Mouse (Mus musculus): Measurements from ENCODE around the gene Ubqln4.
"Not testable (repeated sequence)": the region's sequence is repeated elsewhere in the genome, so short reads cannot be mapped to it uniquely, and the experiment has no call there.

Gene Ubqln4

DNA sequence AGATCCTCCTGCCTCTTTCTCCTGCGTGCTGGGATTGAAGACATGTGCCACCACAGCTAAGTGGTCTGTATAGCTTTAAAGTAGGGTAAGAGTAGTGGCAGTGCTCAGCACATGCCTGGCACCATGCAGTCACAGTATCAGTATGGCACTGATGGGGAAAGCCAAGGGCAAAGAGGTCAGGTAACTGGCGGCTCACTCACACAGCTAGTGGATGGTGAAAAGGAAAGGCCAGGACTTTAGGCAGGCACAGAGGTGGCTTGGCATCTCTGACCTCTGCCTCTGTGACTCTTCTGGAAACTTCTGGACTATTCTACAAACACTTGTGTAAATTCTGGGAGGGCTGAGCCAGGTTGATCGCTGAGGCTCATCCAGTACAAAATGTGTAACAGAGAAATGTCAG lies 12.6 kb downstream of the Ubqln4 start:
- no peak for DNase-seq (ENCODE audit: low read depth, low spot score)

DNA sequence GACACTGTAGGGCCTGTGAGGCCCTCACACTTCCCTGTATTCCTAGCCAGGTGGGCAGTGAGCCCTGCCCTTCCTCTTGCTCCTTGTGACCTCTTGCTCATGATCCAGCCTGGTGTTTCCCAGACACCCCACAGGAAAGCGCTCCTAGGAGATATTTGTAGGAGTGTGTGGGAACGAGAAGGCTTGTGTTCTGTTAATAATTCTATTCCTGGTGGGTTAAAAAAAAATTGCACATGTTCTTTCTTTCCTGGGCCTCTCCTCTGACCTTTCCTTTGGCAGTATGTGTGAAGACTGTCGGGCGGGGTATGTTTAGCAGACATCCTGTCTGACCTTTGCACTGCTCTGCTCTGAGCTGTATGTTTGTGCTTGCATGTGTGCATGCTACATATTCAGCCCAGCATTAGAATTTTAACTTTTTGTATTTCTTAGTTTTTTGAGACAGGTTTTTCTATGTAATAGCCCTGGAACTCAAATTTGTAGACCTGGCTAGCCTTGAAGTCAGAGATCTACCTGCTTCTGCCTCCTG lies 13.0 kb downstream of the Ubqln4 start:
- no peak for DNase-seq (ENCODE audit: low read depth, low spot score)

DNA sequence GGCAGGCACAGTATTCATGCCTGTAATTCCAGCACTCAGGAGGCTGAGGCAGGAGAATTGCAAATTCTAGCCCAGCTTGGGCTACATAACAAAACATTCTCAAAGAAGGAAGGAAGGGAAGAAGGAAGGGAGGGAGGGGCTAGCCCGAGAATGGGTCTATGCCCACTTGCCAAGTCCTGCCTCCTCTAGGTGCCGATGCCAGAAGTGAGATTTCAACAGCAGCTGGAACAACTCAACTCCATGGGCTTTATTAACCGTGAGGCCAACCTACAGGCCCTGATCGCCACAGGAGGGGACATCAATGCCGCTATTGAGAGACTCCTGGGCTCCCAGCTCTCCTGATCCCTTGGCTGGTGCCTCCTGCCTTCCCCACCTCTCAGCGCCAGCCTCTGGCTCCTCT lies 14.3 kb downstream of the Ubqln4 start:
- DNase-seq (ENCODE audit: low read depth, low spot score) = peak; percentile 82

DNA sequence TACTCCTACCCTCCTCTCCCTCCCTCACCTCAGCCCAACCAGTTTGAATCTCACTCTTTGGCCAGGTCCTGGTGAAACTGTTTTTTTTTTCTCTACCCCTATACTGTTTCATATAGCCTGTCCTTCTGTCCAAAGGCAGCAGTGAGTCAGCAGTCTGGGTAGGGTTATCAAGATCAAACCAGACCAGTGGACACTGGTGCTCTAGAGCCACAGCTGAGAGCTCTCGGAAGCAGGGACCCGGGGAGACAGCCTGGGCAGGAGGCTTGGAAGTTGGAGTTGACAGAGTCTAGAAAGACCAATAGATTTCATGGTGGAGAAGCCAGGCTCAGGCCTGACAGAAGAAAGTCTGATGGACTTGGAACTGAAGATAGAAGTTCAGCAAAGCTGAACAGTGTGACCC lies 15.1 kb downstream of the Ubqln4 start:
- DNase-seq (ENCODE audit: low read depth, low spot score) = no peak

DNA sequence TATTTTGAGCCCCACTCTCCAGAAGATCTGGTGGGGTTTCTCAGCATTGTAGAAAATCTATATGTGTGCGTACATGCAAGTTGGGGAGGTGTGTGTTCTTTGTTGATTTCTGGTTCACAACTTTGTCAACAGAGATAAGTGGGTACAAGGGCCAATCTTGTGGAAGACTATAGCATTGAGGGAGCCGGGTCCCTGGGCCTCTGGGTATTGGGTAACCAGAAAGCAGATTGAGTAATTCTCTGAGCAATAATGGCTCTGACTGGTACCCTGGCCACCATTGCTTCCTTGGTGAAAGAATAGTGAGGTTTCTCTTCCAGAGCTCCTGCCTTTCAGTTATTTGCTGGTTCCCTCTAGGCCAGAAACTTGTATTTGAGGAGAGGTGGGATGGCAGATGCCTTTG lies 15.5 kb downstream of the Ubqln4 start:
- no peak for DNase-seq (ENCODE audit: low read depth, low spot score)

DNA sequence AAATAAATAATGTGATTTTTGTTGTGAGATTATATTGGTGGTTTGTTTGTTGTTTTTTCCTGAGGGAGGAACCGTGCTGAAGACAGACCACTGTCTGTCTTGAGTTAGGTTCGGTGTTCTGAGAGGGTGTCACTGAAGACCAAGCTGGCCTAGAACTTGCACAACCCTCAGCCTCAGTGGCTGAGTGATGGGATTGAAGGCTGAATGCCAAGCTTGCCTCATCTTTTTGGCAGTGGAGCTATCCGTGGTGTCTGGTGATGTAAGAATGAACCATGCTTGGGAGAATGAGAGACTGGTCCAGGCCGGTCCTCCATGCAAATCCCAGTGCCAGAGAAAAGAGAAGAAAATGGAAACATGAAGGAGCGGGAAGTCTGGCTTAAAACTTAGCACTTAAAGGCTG lies 16.1 kb downstream of the Ubqln4 start:
- peak; percentile 65 for DNase-seq (ENCODE audit: low read depth, low spot score)

DNA sequence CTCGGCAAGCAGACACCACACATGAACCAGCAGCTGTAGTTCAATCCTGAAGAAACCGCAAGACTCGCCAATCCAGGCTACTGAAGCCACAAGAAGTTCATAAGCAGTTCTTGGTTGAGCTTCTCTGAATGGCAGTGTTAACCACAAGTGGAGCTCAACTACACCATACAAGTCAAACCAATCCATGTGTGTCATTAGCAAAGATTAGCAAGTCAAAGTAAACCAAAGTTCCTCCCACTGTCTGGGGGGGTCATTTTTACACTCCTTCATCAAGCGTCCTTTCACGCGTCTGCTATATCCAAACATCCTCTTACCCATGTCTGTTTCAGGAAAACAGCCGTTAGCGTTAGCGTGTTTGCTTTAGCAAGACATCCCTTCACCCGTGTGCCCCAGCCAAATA lies 16.8 kb downstream of the Ubqln4 start:
- no peak for DNase-seq (ENCODE audit: low read depth, low spot score)

DNA sequence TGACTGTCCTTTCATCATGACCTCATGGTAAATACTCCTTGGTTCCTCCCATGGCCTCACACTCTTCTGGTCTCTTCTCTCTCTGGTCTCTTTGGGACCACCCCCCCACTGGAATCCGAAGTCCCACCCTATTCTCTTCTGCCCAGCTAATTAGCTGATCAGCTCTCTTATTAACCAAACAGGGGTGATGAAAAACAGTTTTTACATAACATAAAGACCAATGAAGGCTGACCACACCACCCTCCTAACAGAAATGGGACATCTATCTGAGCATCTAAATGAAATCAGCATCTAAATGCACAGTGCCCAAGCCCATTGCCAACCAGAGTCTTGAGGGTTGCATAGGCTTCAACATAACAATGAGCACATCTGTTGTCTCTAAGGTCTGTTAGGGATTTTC lies 18.3 kb downstream of the Ubqln4 start:
- DNase-seq (ENCODE audit: low read depth, low spot score) = peak; percentile 97

DNA sequence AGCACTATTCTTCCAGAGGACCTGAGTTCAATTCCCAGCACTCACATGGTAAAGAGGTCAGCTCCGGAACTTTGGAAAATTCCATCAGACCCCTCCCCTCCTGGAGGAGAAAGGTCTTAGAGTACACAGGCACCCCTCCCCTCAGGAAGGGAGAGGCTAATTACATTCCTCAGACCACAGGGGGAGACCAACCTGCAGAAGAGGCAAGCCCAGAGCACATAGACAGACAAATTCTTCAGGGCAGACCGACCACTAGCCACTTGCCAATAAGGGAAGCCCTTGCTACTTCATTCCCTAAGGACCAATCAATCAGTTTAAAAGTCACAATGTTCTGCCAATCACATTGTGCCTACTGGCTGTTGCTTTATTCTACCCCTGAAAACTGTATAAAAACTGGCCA lies 19.3 kb downstream of the Ubqln4 start:
- DNase-seq (ENCODE audit: low read depth, low spot score) = peak; percentile 98

DNA sequence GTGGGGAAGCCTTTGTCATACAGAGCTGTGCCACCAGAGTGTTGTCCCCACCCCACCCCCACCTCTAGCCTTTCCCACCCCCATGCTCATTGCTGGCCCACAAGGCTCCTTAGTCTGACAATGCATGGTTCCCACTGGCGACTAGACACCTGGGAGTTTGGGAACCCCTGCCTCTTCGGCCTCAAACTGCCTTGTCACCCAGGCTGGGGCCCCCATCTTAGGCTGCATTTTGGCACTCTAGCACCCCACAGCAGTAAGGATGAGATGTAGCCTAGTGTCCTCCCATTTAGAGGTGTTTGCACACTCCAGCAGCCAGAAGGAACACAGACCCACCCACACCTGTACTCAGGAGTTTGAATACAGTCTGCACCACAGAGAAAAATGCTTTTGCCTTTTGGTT lies 20.3 kb downstream of the Ubqln4 start:
- peak; percentile 71 for DNase-seq (ENCODE audit: low read depth, low spot score)

DNA sequence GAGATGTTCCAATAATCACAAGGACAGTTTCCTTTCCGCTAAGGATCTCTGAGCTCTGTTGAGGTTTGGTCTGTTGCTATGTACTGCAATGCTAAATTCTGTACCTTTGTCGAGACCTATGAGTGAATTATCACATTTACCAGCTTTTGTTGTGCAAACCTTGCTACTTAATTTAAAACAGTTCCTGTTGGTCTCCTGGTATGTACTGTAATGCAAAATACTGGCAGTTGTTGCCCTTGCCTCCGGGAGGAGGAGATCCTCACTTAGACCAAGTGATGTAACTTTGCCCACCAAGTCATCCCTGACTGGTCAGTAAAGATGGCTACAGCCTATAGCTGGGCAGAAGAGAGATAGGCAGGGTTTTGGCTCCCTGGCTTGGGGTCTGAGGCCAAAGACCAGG lies 22.0 kb downstream of the Ubqln4 start, which contains the start of gene Ssr2:
TSS of gene Ssr2 (plus strand) at position 337 of the 400 bp plus-strand sequence.
- peak; percentile 94 for DNase-seq (ENCODE audit: low read depth, low spot score)

DNA sequence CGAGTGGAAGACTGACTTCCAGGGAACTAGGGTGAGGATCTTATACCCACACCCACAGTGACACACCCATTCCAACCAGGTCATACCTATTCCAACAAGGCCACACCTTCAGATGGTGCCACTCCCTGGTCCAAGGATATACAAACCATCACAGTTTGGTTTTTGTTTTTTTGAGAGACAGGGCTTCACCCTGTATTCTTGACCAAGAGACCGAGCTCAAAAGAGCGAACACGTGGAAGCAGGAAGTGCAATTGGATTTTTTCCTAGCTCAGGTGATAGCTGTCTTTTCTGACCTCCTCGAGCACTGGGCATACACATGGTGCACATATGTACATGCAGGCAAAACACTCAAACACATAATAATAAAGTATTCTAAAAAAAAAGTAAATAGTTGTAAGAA lies 24.3 kb downstream of the Ubqln4 start:
- not testable (repeated sequence) for DNase-seq (ENCODE audit: low read depth, low spot score)

DNA sequence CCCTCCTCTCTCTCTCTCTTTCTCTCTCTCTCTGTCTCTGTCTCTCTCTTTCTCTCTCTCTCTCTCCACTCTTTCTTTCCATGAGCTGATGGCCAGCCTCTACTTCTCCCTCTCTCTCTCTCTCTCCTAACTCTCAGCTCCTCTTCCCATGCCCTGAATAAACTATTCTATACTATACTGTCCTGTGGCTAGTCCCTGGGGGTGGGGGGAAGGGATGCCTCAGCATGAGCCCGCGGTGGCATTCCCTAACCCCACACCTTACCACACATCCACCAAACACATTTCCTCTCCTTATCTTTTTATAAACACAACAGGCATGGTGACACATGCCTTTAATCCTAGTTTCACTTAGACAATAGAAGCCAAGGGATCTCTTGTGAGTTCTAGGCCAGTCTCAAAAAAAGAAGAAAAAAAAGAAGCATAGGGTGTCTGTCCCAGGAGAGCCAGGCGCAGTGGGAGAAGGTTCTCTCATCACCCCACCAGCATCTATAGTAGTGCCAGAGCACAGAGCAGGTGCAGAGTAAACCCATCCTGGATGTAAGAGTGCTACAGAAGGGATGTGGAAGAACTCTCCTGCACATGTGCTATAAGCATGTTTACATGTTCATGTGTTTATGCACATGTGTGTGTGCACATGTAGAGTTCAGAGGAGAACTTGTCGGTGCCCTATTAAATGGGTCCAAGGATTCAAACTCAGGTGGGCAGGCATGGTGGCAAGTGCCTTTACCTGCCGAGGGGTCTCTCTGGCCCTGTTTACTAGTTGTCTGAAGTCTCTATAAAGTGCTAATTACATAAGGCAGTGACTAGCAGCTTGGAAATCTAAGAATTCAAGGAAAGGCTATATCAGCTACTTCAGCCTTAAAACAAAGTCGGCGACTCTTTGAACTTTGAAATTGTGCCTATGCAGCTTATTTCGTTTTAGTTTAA lies 25.2 kb downstream of the Ubqln4 start:
- DNase-seq (ENCODE audit: low read depth, low spot score) = no peak

DNA sequence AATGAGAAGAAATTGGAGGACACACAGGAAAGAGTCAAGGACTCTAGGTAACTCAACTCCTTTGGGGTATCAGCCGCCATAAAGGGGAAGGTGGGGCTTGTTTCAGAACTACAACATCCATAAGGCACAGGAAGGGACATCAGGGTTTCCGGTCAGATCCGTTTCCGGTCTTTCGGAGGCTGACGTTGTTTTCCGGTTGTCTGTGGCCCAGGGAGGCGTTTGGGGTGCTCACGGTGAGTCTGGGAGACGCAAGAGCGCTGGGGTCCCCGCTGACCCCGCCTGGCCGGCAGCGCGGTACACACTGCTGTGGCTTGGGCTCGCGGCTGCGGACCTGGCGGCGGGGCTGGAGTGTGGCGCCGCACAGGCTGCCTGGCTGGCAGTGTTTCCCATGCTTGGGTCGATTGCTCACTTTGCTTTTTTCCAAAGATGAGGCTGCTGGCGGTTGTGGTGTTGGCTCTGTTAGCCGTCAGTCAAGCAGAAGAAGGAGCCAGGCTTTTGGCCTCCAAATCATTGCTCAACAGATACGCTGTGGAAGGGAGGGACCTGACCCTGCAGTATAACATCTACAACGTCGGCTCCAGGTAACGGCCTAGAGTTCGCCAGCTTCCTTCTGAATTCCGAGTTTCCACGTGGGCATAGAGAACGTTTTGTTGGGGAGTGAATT lies 26.0 kb downstream of the Ubqln4 start:
- DNase-seq (ENCODE audit: low read depth, low spot score) = peak; percentile 83

DNA sequence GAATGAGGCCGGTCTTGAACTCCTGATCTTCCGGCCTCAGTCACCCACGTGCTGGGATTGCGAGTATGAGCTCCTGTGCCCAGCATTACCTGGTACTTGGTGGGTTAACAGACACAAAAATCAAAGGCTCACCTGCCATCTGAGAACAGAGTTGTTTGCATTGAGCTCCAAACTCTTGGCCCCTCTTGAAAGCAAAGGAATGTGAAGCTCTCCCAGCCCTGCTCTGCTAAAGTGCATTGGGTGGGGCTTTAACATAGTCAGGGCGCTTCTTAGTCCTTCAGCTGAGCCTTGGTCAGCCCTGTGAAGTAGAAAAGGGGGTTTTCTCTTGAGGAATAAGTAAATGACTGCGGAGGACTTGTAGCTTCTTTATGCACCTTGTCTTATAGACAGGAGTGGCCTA lies 32.2 kb downstream of the Ubqln4 start:
- peak; percentile 70 for DNase-seq (ENCODE audit: low read depth, low spot score)

DNA sequence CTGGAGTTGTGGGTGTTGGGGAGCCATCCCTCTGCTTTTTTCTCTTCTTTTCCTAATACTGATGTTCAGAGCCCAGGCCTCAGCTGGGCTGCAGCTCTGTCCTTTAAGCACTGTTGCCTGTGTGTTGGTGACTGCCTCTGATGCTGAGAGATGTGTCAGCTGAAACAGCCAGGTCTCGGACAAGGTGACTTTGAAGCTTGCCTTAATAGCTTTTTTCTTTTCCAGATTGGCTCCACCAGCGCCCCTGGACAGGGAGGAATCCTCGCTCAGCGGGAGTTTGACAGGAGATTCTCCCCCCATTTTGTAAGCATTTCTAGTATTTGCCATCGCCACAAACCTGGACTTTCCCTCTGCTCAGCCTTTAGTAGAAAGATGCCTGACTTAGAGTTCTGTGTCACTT lies 33.1 kb downstream of the Ubqln4 start:
- peak; percentile 72 for DNase-seq (ENCODE audit: low read depth, low spot score)

DNA sequence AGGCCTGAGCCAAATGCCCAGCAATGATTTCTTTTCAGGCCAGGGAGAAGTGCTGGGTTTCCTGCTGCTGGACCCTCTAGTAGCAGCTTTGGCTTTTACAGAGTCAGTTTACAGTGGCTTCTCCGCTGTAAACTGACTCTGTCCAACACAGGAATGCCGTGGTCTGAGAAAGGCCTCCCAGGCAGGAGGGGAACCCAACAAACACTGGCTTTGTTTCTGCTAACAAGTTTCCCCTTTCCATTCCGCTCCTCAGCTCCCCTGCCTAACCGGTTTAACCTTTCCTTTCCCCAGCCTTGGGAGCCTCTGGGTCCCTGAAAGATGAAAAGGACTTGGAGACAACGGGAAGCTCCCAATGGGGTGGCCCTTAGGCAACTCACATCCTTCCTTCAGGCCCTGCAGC lies 36.7 kb downstream of the Ubqln4 start:
- no peak for DNase-seq (ENCODE audit: low read depth, low spot score)

DNA sequence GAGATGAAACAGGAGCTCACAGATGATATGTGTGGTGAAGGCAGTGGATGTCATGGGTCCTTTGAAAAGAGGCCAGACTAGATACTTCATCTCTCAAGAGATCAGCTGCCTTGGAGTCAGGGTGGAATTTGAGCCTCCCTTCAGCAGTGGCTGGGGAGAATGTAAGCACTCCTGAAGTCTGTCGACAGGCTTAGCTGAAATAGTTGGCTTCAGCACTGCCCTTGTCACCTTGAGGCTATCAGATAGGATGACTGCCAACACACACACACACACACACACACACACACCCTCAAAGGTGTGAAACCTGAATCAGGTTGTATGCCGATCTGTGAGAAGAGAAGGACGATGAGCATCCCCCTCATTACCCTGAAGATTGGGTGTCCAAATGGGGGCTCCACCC lies 37.5 kb downstream of the Ubqln4 start:
- DNase-seq (ENCODE audit: low read depth, low spot score) = no peak

DNA sequence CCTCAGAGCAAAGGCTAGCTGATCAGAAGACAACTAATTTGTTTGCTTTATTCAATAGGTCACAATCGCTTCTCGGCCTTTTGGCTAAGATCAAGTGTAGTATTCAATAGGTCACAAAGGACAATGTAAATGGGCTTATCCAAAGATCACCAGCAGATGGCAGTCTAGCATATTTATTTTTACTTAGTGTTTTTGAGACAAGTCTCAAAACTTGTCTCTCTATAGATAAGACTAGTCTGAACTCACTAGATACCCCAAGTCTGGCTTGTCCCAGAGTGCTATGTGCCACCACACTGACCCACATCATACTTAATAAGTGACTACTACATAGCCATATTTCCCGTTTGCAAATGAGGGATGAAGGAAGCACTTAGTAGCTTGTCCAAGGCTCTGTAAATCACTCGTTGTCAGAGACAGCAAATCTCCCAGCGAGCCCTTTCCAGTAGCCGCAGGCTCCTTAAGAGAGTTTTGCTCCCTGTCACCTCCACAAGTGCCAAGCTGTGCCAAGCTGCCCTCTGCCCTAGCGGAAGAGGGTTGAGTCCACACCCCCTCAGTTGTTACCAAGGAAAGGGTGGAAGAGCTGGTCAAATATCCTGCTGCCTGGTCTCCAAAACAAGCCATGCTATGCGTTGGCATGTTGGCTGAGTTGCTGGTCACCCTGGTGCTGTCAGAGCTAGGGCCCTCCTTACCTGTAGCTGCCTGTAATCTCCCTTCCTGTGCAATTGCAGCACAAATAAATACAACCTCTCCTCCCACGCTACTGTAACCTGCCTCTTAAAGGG lies 38.6 kb downstream of the Ubqln4 start:
- peak; percentile 86 for DNase-seq (ENCODE audit: low read depth, low spot score)

DNA sequence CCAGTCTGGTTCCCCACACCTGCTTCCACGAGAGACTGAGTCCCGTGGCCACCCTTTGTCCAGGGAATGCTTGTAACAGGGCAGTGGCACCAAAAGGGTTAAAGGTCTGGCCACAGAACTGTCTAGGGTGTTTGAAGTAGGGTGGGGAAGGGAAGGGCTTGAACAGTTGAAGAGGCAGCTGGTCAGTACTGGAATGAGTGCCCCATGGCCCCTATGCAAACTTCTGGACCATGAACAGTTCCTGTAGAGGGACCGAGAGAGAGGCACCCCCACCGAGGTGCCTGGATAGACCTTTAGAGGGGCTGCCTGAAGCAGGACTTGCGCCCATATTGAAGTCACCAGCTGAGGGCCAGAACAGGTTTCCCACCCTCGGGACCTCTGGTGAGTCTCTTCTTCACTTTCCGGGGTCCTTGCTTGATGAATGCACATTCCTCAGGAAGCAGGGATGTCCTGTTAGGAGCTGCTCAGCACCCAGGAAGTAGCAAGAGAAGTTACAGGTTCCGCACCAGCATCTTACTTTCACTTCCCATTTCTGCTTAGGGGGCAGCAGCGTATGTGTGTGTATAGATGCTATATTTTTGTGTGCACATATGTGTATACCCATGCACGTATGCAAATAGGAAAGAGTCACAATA lies 39.5 kb downstream of the Ubqln4 start:
- DNase-seq (ENCODE audit: low read depth, low spot score) = no peak

DNA sequence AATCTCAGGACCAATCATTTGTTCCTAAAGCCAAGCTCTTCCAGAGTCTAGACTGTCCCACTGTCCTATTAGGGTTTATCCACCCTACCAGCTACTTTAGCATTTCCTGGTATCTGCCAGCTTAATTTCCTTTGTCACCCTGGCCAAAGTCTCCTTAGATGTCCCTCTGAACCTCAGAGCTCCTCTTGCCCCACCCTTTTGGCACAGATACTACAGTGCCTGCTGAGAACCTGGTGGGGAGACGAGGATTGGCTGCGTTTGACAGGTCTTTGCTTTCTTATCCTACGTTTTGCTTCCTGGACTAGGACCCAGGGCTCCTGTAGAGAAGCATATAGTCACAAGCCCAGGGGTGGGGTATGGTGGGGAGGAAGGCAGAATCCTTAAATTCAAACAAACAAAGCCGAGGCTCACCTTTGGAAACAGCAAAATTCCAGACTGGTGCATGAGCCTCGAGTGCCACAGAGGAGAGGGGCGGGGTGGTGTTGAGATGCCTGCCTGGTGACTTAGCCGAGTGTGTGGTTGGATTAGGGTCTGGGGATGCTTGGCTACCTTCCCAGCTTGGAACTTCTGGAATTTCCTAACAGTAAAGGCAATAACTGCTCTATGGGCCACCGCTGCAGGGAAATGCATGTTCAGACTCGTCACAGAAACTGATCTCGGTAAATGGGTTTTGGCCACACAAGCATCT lies 40.5 kb downstream of the Ubqln4 start:
- no peak for DNase-seq (ENCODE audit: low read depth, low spot score)
